Mouse (Mus musculus): Measurements from ENCODE around the gene Lpcat1.

Gene Lpcat1

GRCm38 (mm10) chr13:73536403-73536821 is 69.4 kb downstream of the Lpcat1 start, which contains the start of gene Slc6a3:
Gene Slc6a3, plus strand, starts transcription at chr13:73536747.
- DNase-seq (ENCODE audit: low spot score): peak; percentile 72

DNA sequence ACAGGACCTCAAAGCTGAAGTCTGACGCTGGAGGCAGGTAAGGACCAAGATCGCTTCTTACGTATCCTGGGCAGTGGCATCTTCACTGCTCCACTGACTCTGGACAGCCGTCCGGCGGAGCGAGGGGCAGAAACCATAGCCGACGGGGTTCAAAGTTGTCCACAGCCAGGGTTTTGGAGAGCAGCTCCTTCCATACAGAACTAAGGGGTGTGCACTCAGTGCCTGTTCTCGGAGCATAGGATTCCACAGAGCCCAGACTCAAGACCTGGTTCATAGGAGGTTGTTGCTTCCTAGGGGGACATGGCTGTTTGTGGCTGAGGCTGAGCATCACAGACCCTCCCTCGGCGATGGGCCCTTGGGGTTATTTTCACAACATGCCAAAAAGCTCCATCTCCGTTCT is 69.8 kb downstream of the Lpcat1 start:
- no peak for DNase-seq (ENCODE audit: low spot score)

GRCm38 (mm10) chr13:73564201-73564600 is 97.2 kb downstream of the Lpcat1 start:
- DNase-seq (ENCODE audit: low spot score): no peak

All from ovary, postnatal 36 days (tissue).